Mouse (Mus musculus): ENCODE measurements around the gene Acta2. TPM values are rescaled to one million over a fixed set of nuclear protein-coding genes. Genes with fewer than 3 reads are reported as not detected.
A peak's percentile ranks its signal among the peaks of the same experiment; 100 is the strongest.
"Not testable (repeated sequence)": the region's sequence is repeated elsewhere in the genome, so short reads cannot be mapped to it uniquely, and the experiment has no call there.

The Acta2 gene
- total RNA-seq, 1 experiment from 2014 or later: not detected

GRCm38 (mm10) chr19:34232326-34232725, 23.1 kb downstream of the Acta2 start:
- ATAC-seq (replicated peaks; ENCODE audit: low read depth, poor library complexity, severe bottlenecking): no peak

GRCm38 (mm10) chr19:34231596-34231995, 23.8 kb downstream of the Acta2 start:
- no peak for ATAC-seq (replicated peaks; ENCODE audit: low read depth, poor library complexity, severe bottlenecking)

- no peak for ATAC-seq (replicated peaks; ENCODE audit: low read depth, poor library complexity, severe bottlenecking)
These were observed 32.6 kb downstream of the Acta2 start for GRCm38 (mm10) chr19:34222805-34223204.

GRCm38 (mm10) chr19:34220732-34221380, 34.5 kb downstream of the Acta2 start:
- ATAC-seq (replicated peaks; ENCODE audit: low read depth, poor library complexity, severe bottlenecking): no peak

GRCm38 (mm10) chr19:34219260-34219968, 36.0 kb downstream of the Acta2 start:
- peak; percentile 40 for ATAC-seq (replicated peaks; ENCODE audit: low read depth, poor library complexity, severe bottlenecking)

- 0 out of 2 replicates have a peak, but pooled peaks have one; percentile 27 for ATAC-seq (replicated peaks; ENCODE audit: low read depth, poor library complexity, severe bottlenecking)
These were observed 37.6 kb downstream of the Acta2 start for GRCm38 (mm10) chr19:34217761-34218160.

- no peak for ATAC-seq (replicated peaks; ENCODE audit: low read depth, poor library complexity, severe bottlenecking)
These were observed 38.4 kb downstream of the Acta2 start for GRCm38 (mm10) chr19:34216956-34217355.

GRCm38 (mm10) chr19:34214136-34214535, 41.3 kb downstream of the Acta2 start:
- ATAC-seq (replicated peaks; ENCODE audit: low read depth, poor library complexity, severe bottlenecking): no peak

GRCm38 (mm10) chr19:34213251-34213645, 42.1 kb downstream of the Acta2 start:
- ATAC-seq (replicated peaks; ENCODE audit: low read depth, poor library complexity, severe bottlenecking): no peak

GRCm38 (mm10) chr19:34212489-34213250, 42.7 kb downstream of the Acta2 start:
- no peak for ATAC-seq (replicated peaks; ENCODE audit: low read depth, poor library complexity, severe bottlenecking)

- no peak for ATAC-seq (replicated peaks; ENCODE audit: low read depth, poor library complexity, severe bottlenecking)
These were observed 44.5 kb downstream of the Acta2 start for GRCm38 (mm10) chr19:34210841-34211240.

- no peak for ATAC-seq (replicated peaks; ENCODE audit: low read depth, poor library complexity, severe bottlenecking)
These were observed 45.3 kb downstream of the Acta2 start for GRCm38 (mm10) chr19:34209930-34210581.

GRCm38 (mm10) chr19:34209031-34209430, 46.4 kb downstream of the Acta2 start:
- no peak for ATAC-seq (replicated peaks; ENCODE audit: low read depth, poor library complexity, severe bottlenecking)

GRCm38 (mm10) chr19:34206760-34207440, 48.5 kb downstream of the Acta2 start:
- ATAC-seq (replicated peaks; ENCODE audit: low read depth, poor library complexity, severe bottlenecking): no peak

- not testable (repeated sequence) for ATAC-seq (replicated peaks; ENCODE audit: low read depth, poor library complexity, severe bottlenecking)
These were observed 49.3 kb downstream of the Acta2 start for GRCm38 (mm10) chr19:34206128-34206527.

- ATAC-seq (replicated peaks; ENCODE audit: low read depth, poor library complexity, severe bottlenecking): no peak
These were observed 52.7 kb downstream of the Acta2 start for GRCm38 (mm10) chr19:34202668-34203067.

GRCm38 (mm10) chr19:34199488-34199887, 55.9 kb downstream of the Acta2 start:
- ATAC-seq (replicated peaks; ENCODE audit: low read depth, poor library complexity, severe bottlenecking): 0 out of 2 replicates have a peak, but pooled peaks have one; percentile 32

GRCm38 (mm10) chr19:34198901-34199300, 56.5 kb downstream of the Acta2 start:
- ATAC-seq (replicated peaks; ENCODE audit: low read depth, poor library complexity, severe bottlenecking): no peak

- no peak for ATAC-seq (replicated peaks; ENCODE audit: low read depth, poor library complexity, severe bottlenecking)
These were observed 57.3 kb downstream of the Acta2 start for GRCm38 (mm10) chr19:34198066-34198465.

- ATAC-seq (replicated peaks; ENCODE audit: low read depth, poor library complexity, severe bottlenecking): no peak
These were observed 60.4 kb downstream of the Acta2 start for GRCm38 (mm10) chr19:34195031-34195430.
